Mouse (Mus musculus) intestine, postnatal 0 days (tissue): ENCODE measurements around the gene Skida1. TPM values are rescaled to one million over a fixed set of nuclear protein-coding genes. Genes with fewer than 3 reads are reported as not detected.

Experiments
- ATAC-seq: fragments of 200-750 bp; cut with Nextera tagmentation; 2 replicates; pipeline ENCODE4 v1.8.0; 2017; ENCODE audit warnings: mild to moderate bottlenecking, moderate TSS enrichment, moderate library complexity
- H3K27ac ChIP-seq: fragments of 300-500 bp; sonication (generic); 2 replicates; pipeline ENCODE4 v1.5.1; 2014; ENCODE audit warnings: mild to moderate bottlenecking, low read depth, low read length, moderate library complexity
- H3K27me3 ChIP-seq: fragments of 300-500 bp; sonication (generic); replicated peaks from 2 replicates; pipeline ENCODE4 v1.6.1; 2014; ENCODE audit warnings: low read length, mixed read lengths; ENCODE audit not compliant: control insufficient read depth, insufficient read depth
- H3K36me3 ChIP-seq: fragments of 300-500 bp; sonication (generic); 2 replicates; pipeline ENCODE4 v1.6.1; 2014; ENCODE audit warnings: mild to moderate bottlenecking, moderate library complexity; ENCODE audit not compliant: control insufficient read depth, insufficient read depth
- H3K4me1 ChIP-seq: fragments of 300-500 bp; sonication (generic); replicated peaks from 2 replicates; pipeline ENCODE4 v1.6.1; 2014; ENCODE audit warnings: antibody characterized with exemption, low read length, mixed read lengths; ENCODE audit not compliant: control insufficient read depth, insufficient read depth
- H3K4me2 ChIP-seq: fragments of 300-500 bp; sonication (generic); replicated peaks from 2 replicates; pipeline ENCODE4 v1.6.1; 2014; ENCODE audit warnings: low read depth, mild to moderate bottlenecking, moderate library complexity
- H3K4me3 ChIP-seq: fragments of 300-500 bp; sonication (generic); 2 replicates; pipeline ENCODE4 v1.5.1; 2014; ENCODE audit warnings: low read depth, low read length
- H3K9ac ChIP-seq: fragments of 300-500 bp; sonication (generic); 2 replicates; pipeline ENCODE4 v1.6.1; 2014; ENCODE audit warnings: mild to moderate bottlenecking, low read depth, low read length
- H3K9me3 ChIP-seq: fragments of 300-500 bp; sonication (generic); 2 replicates; pipeline ENCODE4 v1.6.1; 2016; ENCODE audit warnings: mixed run types; ENCODE audit not compliant: control insufficient read depth
- CTCF ChIP-seq: sonication (generic); IDR thresholded peaks from 2 replicates; pipeline ENCODE4 v1.5.1; 2016; ENCODE audit warnings: low read depth, mild to moderate bottlenecking, control low read depth, antibody characterized with exemption, moderate library complexity
- microRNA-seq: library from miRNA; unstranded; fragments of <30 nt; microRNA quantifications from one replicate; pipeline ENCODE4, GENCODE M21; 2016
- polyA plus RNA-seq: library from polyadenylated mRNA; unstranded; fragments of >200 nt; fragmentation: Nextera tagmentation; extraction: Ambion mirVana; gene quantifications from 2 replicates; pipeline ENCODE4 v1.2.1, GENCODE M21; 2015

The Skida1 gene
- polyA plus RNA-seq, 1 experiment from 2014 or later, result 1.2 TPM

- ATAC-seq, result no peak
- Histone ChIP-seq H3K36me3 (no peaks in the 10 kb centered on the region), H3K9me3 (no peaks in the 10 kb centered on the region), H3K4me3 (no peak within 1 kb of the TSS), H3K27ac (no peak within 1 kb of the TSS), H3K9ac (no peak within 1 kb of the TSS), H3K27me3 (no peaks in the 10 kb centered on the region), H3K4me1 (no peaks in the 10 kb centered on the region), H3K4me2 (no peak within 1 kb of the TSS)
- no peak for TF ChIP-seq CTCF
Observed at GRCm38 (mm10) chr2:17996858-17997257, 52.0 kb downstream of the Skida1 start, which contains the start of gene H2al2a. TSS of gene H2al2a (minus strand) at chr2:17996958.

Small RNAs within 50 kb of the gene (microRNA-seq; reads per million reads assigned to microRNA genes)
- gene Mir7655, result 3.3 reads per million, percentile 5 among the genes with 10 or more reads in this experiment

Other genes starting within 250 kb of the Skida1 start
- gene H2al2a, start 52.1 kb downstream of the Skida1 start, polyA plus RNA-seq, result not detected in 2 replicates
- 6.3 and 6.8 TPM in 2 replicates for gene A930004D18Rik, start 11.3 kb downstream of the Skida1 start, polyA plus RNA-seq
- 22.6 and 30.1 TPM in 2 replicates for gene Mllt10, start 6.2 kb upstream of the Skida1 start, polyA plus RNA-seq